Mouse (Mus musculus): ENCODE measurements around the gene Foxp1. TPM values are rescaled to one million over a fixed set of nuclear protein-coding genes. Genes with fewer than 3 reads are reported as not detected.
A peak's percentile ranks its signal among the peaks of the same experiment; 100 is the strongest.

The Foxp1 gene
- polyA plus RNA-seq, 1 experiment from 2014 or later, result 70.4 TPM

DNA sequence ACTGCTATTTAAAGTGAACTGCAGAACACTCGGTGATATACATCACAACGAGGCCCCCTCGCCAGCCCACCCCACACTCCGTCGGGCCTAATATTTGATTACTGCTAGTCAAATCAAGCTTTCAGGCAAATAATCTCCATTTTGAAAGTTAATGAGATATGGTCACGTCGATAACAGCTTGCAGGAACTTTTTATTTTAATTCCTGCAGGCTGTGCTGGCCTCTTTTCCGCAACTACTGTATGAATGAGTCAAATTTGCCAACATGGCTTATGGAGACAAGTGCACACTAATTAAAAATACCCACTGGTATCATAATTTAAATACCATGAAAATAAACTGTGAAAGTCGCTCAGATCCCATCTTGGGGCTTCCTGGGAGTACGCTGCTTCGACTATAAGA is 385.4 kb downstream of the Foxp1 start:
- ATAC-seq, result no peak

DNA sequence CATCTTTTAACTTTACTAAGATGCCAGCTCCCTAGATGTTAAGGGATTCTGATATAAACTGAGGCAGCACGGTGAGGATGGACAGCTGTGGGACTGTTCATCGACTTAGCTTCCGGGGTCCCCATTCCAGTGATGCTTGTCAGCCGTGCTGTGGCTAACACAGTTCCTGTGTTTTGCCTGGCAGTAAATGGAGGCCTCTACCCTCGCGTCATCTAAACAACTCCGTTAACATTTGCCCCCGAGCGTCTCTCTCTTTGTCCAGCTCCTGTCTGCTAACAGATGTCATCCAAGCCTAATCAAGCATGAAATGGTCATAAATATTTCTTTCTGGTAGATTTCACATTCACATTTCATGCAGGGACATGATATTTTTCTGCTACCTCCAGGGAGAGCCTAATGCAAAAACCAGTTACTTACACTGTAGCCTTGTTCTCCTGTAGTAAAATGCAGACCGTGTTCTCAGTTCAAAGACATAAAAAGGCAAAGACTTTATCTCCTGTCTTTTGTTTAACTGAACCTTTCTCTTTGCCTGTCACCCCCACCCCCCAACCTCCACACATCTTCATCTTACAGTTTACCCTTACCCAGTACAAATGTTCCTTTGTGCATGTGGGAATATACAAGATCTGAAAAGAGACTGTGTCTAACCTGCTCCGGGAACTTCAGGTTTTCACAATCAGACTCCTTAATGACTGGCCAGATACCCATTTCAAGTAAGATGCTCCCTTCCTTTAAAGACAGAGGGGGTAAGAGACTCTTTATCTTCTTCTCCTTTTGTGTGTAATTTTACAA is 386.4 kb downstream of the Foxp1 start:
- no peak for ATAC-seq
- Histone ChIP-seq H3K27me3 (no peaks in the 10 kb centered on the region), H3K9me3 (no peaks in the 10 kb centered on the region), H3K27ac (0 out of 2 replicates have a peak overlapping the region, but pooled peaks have one; percentile 5), H3K9ac (replicated peaks) (no peak overlapping the region), H3K4me2 (replicated peaks) (no peak overlapping the region), H3K4me3 (replicated peaks) (no peak overlapping the region), H3K36me3 (no peaks in the 10 kb centered on the region), H3K4me1 (replicated peaks) (peaks cover 47% of the 10 kb centered on the region)
- WGBS, result 18% methylated on average over 11 of the region's 11 CpGs

More for the DNA sequence above, 385.4 kb downstream of the Foxp1 start:
- H3K9ac ChIP-seq (replicated peaks), result no peak overlapping the region
- H3K9me3 ChIP-seq, result no peaks in the 10 kb centered on the region
- no peak overlapping the region for H3K27ac ChIP-seq
- no peaks in the 10 kb centered on the region for H3K36me3 ChIP-seq
- H3K27me3 ChIP-seq, result no peaks in the 10 kb centered on the region
- no peak overlapping the region for H3K4me3 ChIP-seq (replicated peaks)
- H3K4me1 ChIP-seq (replicated peaks), result peaks cover 45% of the 10 kb centered on the region
- WGBS, result 65% methylated on average over 11 of the region's 11 CpGs
- no peak overlapping the region for H3K4me2 ChIP-seq (replicated peaks)

DNA sequence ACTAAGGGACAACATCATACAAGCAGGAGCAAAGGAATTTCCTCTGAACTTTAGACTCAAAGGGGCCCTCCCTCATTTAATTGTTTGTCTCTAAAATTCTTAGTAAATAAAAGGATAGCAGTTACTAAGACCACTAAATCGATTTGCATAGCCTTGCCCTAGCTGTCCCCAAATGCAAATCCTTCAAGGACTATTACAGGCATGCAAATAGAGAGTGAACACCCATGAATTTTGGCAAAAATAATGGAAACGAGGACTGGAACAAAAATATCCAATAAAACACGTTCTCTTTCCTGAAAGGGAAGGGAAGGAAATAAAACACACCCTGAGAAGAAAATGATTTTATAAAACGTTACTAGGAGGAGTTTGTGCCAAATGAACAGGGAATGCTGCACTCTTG is 390.7 kb downstream of the Foxp1 start:
- H3K9ac ChIP-seq (replicated peaks), result no peak overlapping the region
- H3K9me3 ChIP-seq, result no peaks in the 10 kb centered on the region
- H3K27ac ChIP-seq, result no peak overlapping the region
- H3K4me2 ChIP-seq (replicated peaks), result no peak overlapping the region
- peaks cover 36% of the 10 kb centered on the region for H3K4me1 ChIP-seq (replicated peaks)
- 68% methylated on average over 4 of the region's 4 CpGs for WGBS
- no peak overlapping the region for H3K4me3 ChIP-seq (replicated peaks)
- no peaks in the 10 kb centered on the region for H3K27me3 ChIP-seq
- H3K36me3 ChIP-seq, result no peaks in the 10 kb centered on the region
- ATAC-seq, result no peak

DNA sequence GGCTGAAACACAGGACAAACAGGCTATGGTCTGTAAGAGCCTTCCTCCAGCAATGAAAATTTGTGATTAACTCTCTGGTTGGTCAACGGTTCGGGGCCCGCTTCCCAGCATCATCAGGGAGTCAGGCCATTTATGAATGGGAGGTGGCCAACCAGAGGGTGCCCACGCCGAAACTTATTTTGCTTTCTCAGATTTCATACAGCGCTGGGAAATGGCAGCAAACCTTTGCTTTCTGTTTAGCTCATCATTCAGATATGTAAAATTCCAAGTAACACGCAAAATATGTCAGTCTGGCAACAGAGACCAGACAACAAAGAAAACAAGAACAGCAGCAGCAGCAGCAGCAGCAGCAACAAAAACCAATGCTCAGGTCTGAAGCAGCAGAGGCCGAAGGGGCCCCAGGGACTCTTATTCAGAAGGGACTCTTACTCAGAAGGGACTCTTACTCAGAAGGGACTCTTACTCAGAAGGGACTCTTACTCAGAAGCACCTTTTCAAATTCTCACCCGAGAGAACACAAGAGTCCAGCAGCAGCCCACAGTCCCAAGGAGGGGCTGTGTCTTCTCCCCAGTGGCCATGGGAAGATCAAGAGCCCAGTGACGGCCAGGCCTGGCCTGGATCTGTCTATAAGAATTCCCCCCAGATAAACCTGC is 391.6 kb downstream of the Foxp1 start:
- 66% methylated on average over 10 of the region's 10 CpGs for WGBS
- Histone ChIP-seq H3K4me3 (replicated peaks) (no peak overlapping the region), H3K4me1 (replicated peaks) (peaks cover 27% of the 10 kb centered on the region), H3K9me3 (no peaks in the 10 kb centered on the region), H3K4me2 (replicated peaks) (no peak overlapping the region), H3K9ac (replicated peaks) (no peak overlapping the region), H3K36me3 (no peaks in the 10 kb centered on the region), H3K27ac (0 out of 2 replicates have a peak overlapping the region, but pooled peaks have one; percentile 56), H3K27me3 (no peaks in the 10 kb centered on the region)
- 0 out of 2 replicates have a peak, but pooled peaks have one; percentile 17 for ATAC-seq

DNA sequence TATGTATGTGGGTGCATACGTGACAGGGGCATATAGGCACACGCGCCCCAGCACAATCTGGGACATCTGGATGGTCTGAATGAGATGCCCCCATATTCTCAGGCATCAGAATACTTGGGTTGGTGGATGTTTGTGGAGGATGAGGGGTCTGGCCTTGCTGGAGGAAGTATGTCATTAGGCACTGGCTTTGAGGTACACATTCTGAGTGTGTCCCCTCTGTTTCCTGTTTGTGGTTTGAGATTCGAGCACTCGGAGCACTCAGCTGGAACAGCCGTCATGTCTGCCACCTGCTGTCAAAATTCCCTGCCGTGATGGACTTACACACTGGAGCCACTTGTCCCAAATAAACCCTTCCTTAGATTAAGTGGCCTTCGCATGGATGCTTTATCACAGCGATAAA is 395.8 kb downstream of the Foxp1 start:
- Histone ChIP-seq H3K4me2 (replicated peaks) (no peak overlapping the region), H3K27ac (no peak overlapping the region), H3K9ac (replicated peaks) (no peak overlapping the region), H3K36me3 (no peaks in the 10 kb centered on the region), H3K4me1 (replicated peaks) (peaks cover 7% of the 10 kb centered on the region), H3K4me3 (replicated peaks) (no peak overlapping the region), H3K27me3 (no peaks in the 10 kb centered on the region), H3K9me3 (no peaks in the 10 kb centered on the region)
- WGBS, result 88% methylated on average over 9 of the region's 9 CpGs
- ATAC-seq, result no peak

DNA sequence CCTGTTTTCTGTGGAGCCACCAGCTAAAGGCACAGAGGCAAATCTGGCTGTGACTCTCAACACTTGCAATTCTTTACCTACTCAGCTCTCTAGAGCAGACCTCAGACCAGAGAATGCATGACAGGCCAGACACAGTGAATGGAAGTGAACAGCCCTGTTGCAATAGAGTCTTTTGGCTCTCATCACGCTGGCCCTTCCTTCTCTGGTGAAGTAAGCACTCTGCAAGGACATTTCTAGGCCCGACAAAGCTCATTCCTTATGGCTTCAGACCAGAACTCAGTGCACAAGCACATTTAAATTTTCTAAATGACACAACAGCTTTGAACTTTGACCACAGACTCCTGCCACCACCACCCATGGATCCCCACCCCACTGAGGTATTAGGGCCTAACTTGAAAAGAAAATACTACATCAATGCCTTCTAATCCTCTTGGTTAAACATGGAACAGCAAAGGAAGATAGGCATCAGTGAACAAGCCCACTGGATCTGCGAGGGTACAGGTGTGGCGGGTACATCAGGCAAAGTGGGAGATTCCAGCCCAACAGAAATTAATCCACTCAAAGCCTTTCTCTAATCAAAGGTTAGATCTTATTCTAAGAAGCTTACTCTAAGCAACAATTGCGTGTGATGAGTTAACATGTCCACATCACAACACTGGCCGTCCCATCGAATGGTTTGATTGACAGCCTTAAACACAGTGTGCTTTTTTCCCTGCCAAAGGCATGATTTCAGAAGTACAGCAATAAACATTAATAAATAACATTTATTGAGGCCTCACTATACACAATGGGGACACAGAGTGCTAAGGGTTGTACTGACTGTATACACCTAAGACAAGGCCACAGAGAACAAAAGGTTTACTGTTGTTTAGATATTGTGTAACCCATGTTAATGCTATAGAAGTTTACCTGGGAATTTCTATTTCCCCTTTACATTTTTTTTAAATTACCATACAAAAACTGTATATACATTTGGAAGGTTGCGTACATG is 401.4 kb downstream of the Foxp1 start:
- H3K9me3 ChIP-seq, result no peaks in the 10 kb centered on the region
- no peak for ATAC-seq
- no peaks in the 10 kb centered on the region for H3K4me1 ChIP-seq (replicated peaks)
- no peaks in the 10 kb centered on the region for H3K36me3 ChIP-seq
- no peak overlapping the region for H3K4me2 ChIP-seq (replicated peaks)
- H3K27ac ChIP-seq, result no peak overlapping the region
- no peaks in the 10 kb centered on the region for H3K27me3 ChIP-seq
- no peak overlapping the region for H3K9ac ChIP-seq (replicated peaks)
- H3K4me3 ChIP-seq (replicated peaks), result no peak overlapping the region
- WGBS, result 63% methylated on average over 8 of the region's 8 CpGs

DNA sequence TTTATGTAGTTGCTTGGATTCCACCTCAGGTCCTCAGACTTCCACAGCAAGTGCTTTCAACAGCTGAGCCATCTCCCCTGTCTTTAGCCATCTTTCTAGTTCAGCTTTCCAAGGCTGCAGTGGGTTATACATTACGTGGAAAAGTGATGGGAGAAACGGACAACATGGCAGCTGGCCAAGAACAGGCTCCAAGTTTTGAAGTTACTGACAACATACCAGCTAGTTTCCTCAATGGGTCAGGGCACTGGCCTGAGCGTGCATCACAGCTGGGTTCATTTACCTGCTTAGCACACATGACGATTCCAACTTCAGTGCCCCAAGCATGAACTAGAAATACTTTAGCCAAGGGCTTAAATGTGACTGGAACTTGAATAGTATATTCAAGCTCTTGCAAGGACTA is 404.0 kb downstream of the Foxp1 start:
- Histone ChIP-seq H3K9ac (replicated peaks) (no peak overlapping the region), H3K4me3 (replicated peaks) (no peak overlapping the region), H3K27me3 (no peaks in the 10 kb centered on the region)

DNA sequence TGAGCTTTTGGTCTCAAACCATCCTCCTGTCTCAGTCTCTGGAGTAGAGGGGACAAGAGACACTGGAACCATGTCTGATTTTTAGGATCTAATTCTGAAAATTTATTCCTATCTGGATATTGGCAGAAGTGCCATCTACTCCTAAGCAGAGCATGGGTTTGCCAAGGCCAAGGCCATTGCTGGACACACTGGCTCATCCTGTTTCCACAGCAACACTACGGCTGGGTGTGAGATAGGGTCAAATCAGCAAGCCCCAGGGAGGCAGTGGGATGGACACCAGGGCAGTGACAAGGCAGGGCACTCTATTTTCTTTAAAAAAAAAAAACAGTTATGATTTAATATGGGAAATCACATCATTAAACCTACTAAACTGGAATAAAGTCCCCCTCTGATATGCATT is 405.1 kb downstream of the Foxp1 start:
- H3K27ac ChIP-seq, result no peak overlapping the region
- no peak overlapping the region for H3K4me3 ChIP-seq (replicated peaks)
- H3K36me3 ChIP-seq, result no peaks in the 10 kb centered on the region
- no peaks in the 10 kb centered on the region for H3K4me1 ChIP-seq (replicated peaks)
- no peaks in the 10 kb centered on the region for H3K27me3 ChIP-seq
- 83% methylated on average over 1 of the region's 1 CpGs for WGBS
- H3K4me2 ChIP-seq (replicated peaks), result no peak overlapping the region
- H3K9ac ChIP-seq (replicated peaks), result no peak overlapping the region
- no peak for ATAC-seq
- H3K9me3 ChIP-seq, result no peaks in the 10 kb centered on the region

More for the DNA sequence above, 404.0 kb downstream of the Foxp1 start:
- H3K9me3 ChIP-seq, result no peaks in the 10 kb centered on the region
- no peaks in the 10 kb centered on the region for H3K36me3 ChIP-seq
- no peak overlapping the region for H3K27ac ChIP-seq
- no peaks in the 10 kb centered on the region for H3K4me1 ChIP-seq (replicated peaks)
- no peak for ATAC-seq
- no peak overlapping the region for H3K4me2 ChIP-seq (replicated peaks)
- WGBS, result 88% methylated on average over 4 of the region's 4 CpGs

DNA sequence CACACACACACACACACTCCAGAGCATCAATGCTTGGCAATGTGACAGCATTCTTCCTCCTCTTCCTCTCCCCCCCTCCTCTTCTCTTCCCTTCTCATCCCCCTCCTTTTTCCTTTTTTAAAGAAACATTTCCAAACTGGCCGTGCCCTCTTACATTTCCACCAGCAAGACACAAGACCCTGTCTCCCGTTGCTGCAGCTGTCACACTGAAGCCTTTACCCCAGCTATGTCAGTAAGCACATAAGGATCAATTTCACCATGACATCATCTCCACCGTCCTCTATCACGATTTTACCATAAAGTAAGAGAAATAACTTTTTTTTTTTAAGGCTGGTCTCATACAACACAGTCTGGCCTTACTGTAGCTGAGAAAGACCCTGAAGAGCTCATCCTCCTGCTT is 410.7 kb downstream of the Foxp1 start:
- 75% methylated on average over 4 of the region's 4 CpGs for WGBS

DNA sequence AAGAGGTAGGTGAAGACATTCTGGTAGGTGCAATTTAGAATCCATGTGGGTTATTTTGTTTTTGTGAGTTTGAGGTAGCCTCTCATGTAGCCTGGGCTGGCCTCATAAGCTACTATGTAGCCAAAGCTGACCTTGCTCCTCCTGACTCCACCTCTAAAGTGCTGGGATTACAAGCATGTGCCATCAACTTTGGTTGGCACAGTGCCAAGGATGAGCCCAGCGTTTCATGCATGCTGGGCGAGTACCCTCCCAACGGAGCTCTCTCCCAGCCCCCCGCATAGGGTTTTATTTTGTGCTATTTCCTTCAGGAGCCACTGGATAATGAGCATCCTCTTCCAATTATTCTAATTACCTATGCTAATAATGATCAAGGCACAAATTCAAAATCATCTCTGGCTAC is 414.1 kb downstream of the Foxp1 start:
- ATAC-seq, result no peak
- 83% methylated on average over 4 of the region's 4 CpGs for WGBS

More for the DNA sequence above, 410.7 kb downstream of the Foxp1 start:
- Histone ChIP-seq H3K4me2 (replicated peaks) (no peak overlapping the region), H3K9ac (replicated peaks) (no peak overlapping the region), H3K36me3 (no peaks in the 10 kb centered on the region), H3K27me3 (no peaks in the 10 kb centered on the region), H3K4me3 (replicated peaks) (no peak overlapping the region), H3K4me1 (replicated peaks) (no peaks in the 10 kb centered on the region), H3K9me3 (no peaks in the 10 kb centered on the region), H3K27ac (no peak overlapping the region)
- ATAC-seq, result no peak

DNA sequence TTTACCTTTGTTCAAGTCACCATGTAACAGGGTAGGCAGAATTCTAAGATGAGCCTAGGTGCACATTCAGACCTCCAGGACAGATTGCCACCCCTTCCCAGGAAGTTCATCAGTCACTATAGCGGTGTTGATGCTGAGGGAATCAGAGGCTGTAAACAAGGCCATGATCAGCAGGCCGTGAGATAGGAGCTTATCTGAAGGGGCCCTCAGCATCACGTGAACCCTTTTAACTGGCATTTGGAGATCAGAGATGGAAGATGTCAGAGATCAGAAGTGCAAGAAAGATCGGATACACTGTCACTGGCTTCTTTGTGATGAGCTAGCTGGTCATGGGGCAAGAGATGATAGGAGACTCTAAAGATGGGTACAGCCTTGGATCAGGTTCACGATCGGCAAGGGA is 414.8 kb downstream of the Foxp1 start:
- ATAC-seq, result no peak
- Histone ChIP-seq H3K27me3 (no peaks in the 10 kb centered on the region), H3K27ac (no peak overlapping the region), H3K4me2 (replicated peaks) (no peak overlapping the region), H3K9me3 (no peaks in the 10 kb centered on the region), H3K36me3 (no peaks in the 10 kb centered on the region), H3K4me3 (replicated peaks) (no peak overlapping the region), H3K9ac (replicated peaks) (no peak overlapping the region), H3K4me1 (replicated peaks) (peaks cover 16% of the 10 kb centered on the region)
- WGBS, result 96% methylated on average over 6 of the region's 6 CpGs

More for the DNA sequence above, 414.1 kb downstream of the Foxp1 start:
- Histone ChIP-seq H3K27ac (no peak overlapping the region), H3K4me1 (replicated peaks) (peaks cover 12% of the 10 kb centered on the region), H3K27me3 (no peaks in the 10 kb centered on the region), H3K9ac (replicated peaks) (no peak overlapping the region), H3K4me3 (replicated peaks) (no peak overlapping the region), H3K9me3 (no peaks in the 10 kb centered on the region), H3K4me2 (replicated peaks) (no peak overlapping the region), H3K36me3 (no peaks in the 10 kb centered on the region)

DNA sequence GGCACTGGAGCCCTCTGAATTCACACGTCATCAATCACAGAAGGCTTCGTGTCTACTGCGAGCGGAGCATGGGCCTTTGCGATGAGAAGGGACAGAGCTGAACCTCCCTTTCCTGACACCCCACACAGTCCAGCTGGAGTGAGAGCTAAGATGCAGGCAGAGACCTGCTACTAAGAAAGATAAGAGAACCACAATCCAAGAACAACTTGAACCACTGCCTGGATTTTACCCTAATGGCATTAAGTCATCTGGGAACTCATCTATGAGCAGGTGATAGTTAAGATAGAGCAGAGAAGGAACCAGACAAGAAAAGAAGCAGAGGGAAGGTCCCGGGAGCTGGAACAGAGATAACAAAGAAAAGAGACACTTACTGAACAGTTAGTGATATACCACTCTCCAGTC is 415.4 kb downstream of the Foxp1 start:
- 94% methylated on average over 6 of the region's 6 CpGs for WGBS
- Histone ChIP-seq H3K27me3 (no peaks in the 10 kb centered on the region), H3K4me1 (replicated peaks) (peaks cover 16% of the 10 kb centered on the region), H3K9ac (replicated peaks) (no peak overlapping the region), H3K9me3 (no peaks in the 10 kb centered on the region), H3K4me2 (replicated peaks) (no peak overlapping the region), H3K27ac (no peak overlapping the region), H3K4me3 (replicated peaks) (no peak overlapping the region), H3K36me3 (no peaks in the 10 kb centered on the region)
- no peak for ATAC-seq
